Mouse (Mus musculus): ENCODE measurements at regions not wholly inside any gene's neighbourhood (a gene's known extent, or its start where the extent isn't known, plus 50 kb on each side); places are given as distances from the start of the nearest gene placed in this dataset.

- no peak for TF ChIP-seq SRF (IDR thresholded peaks at IDR 0.05; ENCODE audit: control insufficient read depth, insufficient read length, low read depth)
- no peak for TF ChIP-seq POLR2A (IDR thresholded peaks at IDR 0.05; ENCODE audit: insufficient read length, low read depth)
- no peak for TF ChIP-seq REST (IDR thresholded peaks at IDR 0.05; ENCODE audit: insufficient read depth, insufficient read length)
- no peak for TF ChIP-seq MAX (IDR thresholded peaks at IDR 0.05; ENCODE audit: low read depth)
- TF ChIP-seq USF1 (IDR thresholded peaks at IDR 0.05; ENCODE audit: low read depth), result no peak
- TF ChIP-seq MYOD1 (IDR thresholded peaks at IDR 0.05; ENCODE audit: control insufficient read depth in 1 of 3, insufficient read length in 2 of 3, low read depth in 2 of 3), result no peak
- no peak for TF ChIP-seq MYOG (IDR thresholded peaks at IDR 0.05; ENCODE audit: control insufficient read depth in 1 of 3, insufficient read depth in 1 of 3, insufficient read length in 2 of 3, low read depth in 2 of 3)
- no peak for TF ChIP-seq CEBPB (IDR thresholded peaks at IDR 0.05; ENCODE audit: insufficient read depth, poor library complexity, severe bottlenecking)
- no peak for TF ChIP-seq TCF12 (IDR thresholded peaks at IDR 0.05; ENCODE audit: insufficient read depth, poor library complexity, severe bottlenecking)
- TF ChIP-seq TCF3 (IDR thresholded peaks at IDR 0.05; ENCODE audit: insufficient read length, low read depth), result no peak
- no peak for TF ChIP-seq POLR2AphosphoS2 (IDR thresholded peaks at IDR 0.05; ENCODE audit: insufficient read length, low read depth)
- Histone ChIP-seq H3ac (ENCODE audit: control insufficient read depth, insufficient read length) (no peak overlapping the region), H3K4me3 (no peak overlapping the region), H3K79me2 (ENCODE audit: control insufficient read depth, insufficient read depth) (no peaks in the 10 kb centered on the region), H3K36me3 (ENCODE audit: control insufficient read depth, insufficient read depth) (no peaks in the 10 kb centered on the region), H3K27me3 (ENCODE audit: control insufficient read depth, insufficient read depth, insufficient read length) (peaks cover 28% of the 10 kb centered on the region), H3K4me2 (ENCODE audit: low read depth) (no peak overlapping the region)
Measured at GRCm38 (mm10) chr17:4867754-4868445, 126.2 kb upstream of the Arid1b start.

GRCm38 (mm10) chr17:4868446-4868825 is 125.7 kb upstream of the Arid1b start:
- Histone ChIP-seq H3ac (ENCODE audit: control insufficient read depth, insufficient read length) (no peak overlapping the region), H3K4me2 (ENCODE audit: low read depth) (no peak overlapping the region), H3K36me3 (ENCODE audit: control insufficient read depth, insufficient read depth) (no peaks in the 10 kb centered on the region), H3K79me2 (ENCODE audit: control insufficient read depth, insufficient read depth) (no peaks in the 10 kb centered on the region), H3K4me3 (no peak overlapping the region), H3K27me3 (ENCODE audit: control insufficient read depth, insufficient read depth, insufficient read length) (peaks cover 28% of the 10 kb centered on the region)
- TF ChIP-seq E2F4 (IDR thresholded peaks at IDR 0.05; ENCODE audit: insufficient read depth), result no peak
- no peak for TF ChIP-seq TCF12 (IDR thresholded peaks at IDR 0.05; ENCODE audit: insufficient read depth, poor library complexity, severe bottlenecking)
- no peak for TF ChIP-seq MAX (IDR thresholded peaks at IDR 0.05; ENCODE audit: low read depth)
- TF ChIP-seq USF1 (IDR thresholded peaks at IDR 0.05; ENCODE audit: low read depth), result no peak
- TF ChIP-seq POLR2AphosphoS2 (IDR thresholded peaks at IDR 0.05; ENCODE audit: insufficient read length, low read depth), result no peak
- TF ChIP-seq MYOD1 (IDR thresholded peaks at IDR 0.05; ENCODE audit: control insufficient read depth in 1 of 3, insufficient read length in 2 of 3, low read depth in 2 of 3), result no peak
- TF ChIP-seq MYOG (IDR thresholded peaks at IDR 0.05; ENCODE audit: control insufficient read depth in 1 of 3, insufficient read depth in 1 of 3, insufficient read length in 2 of 3, low read depth in 2 of 3), result no peak
- TF ChIP-seq SRF (IDR thresholded peaks at IDR 0.05; ENCODE audit: control insufficient read depth, insufficient read length, low read depth), result no peak
- no peak for TF ChIP-seq CEBPB (IDR thresholded peaks at IDR 0.05; ENCODE audit: insufficient read depth, poor library complexity, severe bottlenecking)
- no peak for TF ChIP-seq REST (IDR thresholded peaks at IDR 0.05; ENCODE audit: insufficient read depth, insufficient read length)
- no peak for TF ChIP-seq TCF3 (IDR thresholded peaks at IDR 0.05; ENCODE audit: insufficient read length, low read depth)
- TF ChIP-seq POLR2A (IDR thresholded peaks at IDR 0.05; ENCODE audit: insufficient read length, low read depth), result no peak

GRCm38 (mm10) chr17:4868861-4869260 is 125.3 kb upstream of the Arid1b start:
- H3ac ChIP-seq (ENCODE audit: control insufficient read depth, insufficient read length), result no peak overlapping the region
- H3K4me3 ChIP-seq, result no peak overlapping the region
- H3K36me3 ChIP-seq (ENCODE audit: control insufficient read depth, insufficient read depth), result no peaks in the 10 kb centered on the region
- peaks cover 28% of the 10 kb centered on the region for H3K27me3 ChIP-seq (ENCODE audit: control insufficient read depth, insufficient read depth, insufficient read length)
- TF ChIP-seq MYOG (IDR thresholded peaks at IDR 0.05; ENCODE audit: control insufficient read depth in 1 of 3, insufficient read depth in 1 of 3, insufficient read length in 2 of 3, low read depth in 2 of 3), result no peak
- no peak for TF ChIP-seq MAX (IDR thresholded peaks at IDR 0.05; ENCODE audit: low read depth)
- TF ChIP-seq MYOD1 (IDR thresholded peaks at IDR 0.05; ENCODE audit: control insufficient read depth in 1 of 3, insufficient read length in 2 of 3, low read depth in 2 of 3), result no peak
- TF ChIP-seq TCF12 (IDR thresholded peaks at IDR 0.05; ENCODE audit: insufficient read depth, poor library complexity, severe bottlenecking), result no peak
- no peak for TF ChIP-seq E2F4 (IDR thresholded peaks at IDR 0.05; ENCODE audit: insufficient read depth)
- no peak for TF ChIP-seq USF1 (IDR thresholded peaks at IDR 0.05; ENCODE audit: low read depth)
- TF ChIP-seq POLR2A (IDR thresholded peaks at IDR 0.05; ENCODE audit: insufficient read length, low read depth), result no peak
- no peak for TF ChIP-seq CEBPB (IDR thresholded peaks at IDR 0.05; ENCODE audit: insufficient read depth, poor library complexity, severe bottlenecking)
- no peak for TF ChIP-seq REST (IDR thresholded peaks at IDR 0.05; ENCODE audit: insufficient read depth, insufficient read length)
- no peak overlapping the region for H3K4me2 ChIP-seq (ENCODE audit: low read depth)
- no peaks in the 10 kb centered on the region for H3K79me2 ChIP-seq (ENCODE audit: control insufficient read depth, insufficient read depth)

GRCm38 (mm10) chr17:4871267-4871666 is 122.9 kb upstream of the Arid1b start:
- Histone ChIP-seq H3K36me3 (ENCODE audit: control insufficient read depth, insufficient read depth) (no peaks in the 10 kb centered on the region), H3K27me3 (ENCODE audit: control insufficient read depth, insufficient read depth, insufficient read length) (peaks cover 10% of the 10 kb centered on the region), H3K4me3 (no peak overlapping the region), H3K4me2 (ENCODE audit: low read depth) (no peak overlapping the region), H3K79me2 (ENCODE audit: control insufficient read depth, insufficient read depth) (no peaks in the 10 kb centered on the region), H3ac (ENCODE audit: control insufficient read depth, insufficient read length) (no peak overlapping the region)
- TF ChIP-seq POLR2AphosphoS2 (IDR thresholded peaks at IDR 0.05; ENCODE audit: insufficient read length, low read depth) (no peak), MYOG (IDR thresholded peaks at IDR 0.05; ENCODE audit: control insufficient read depth in 1 of 3, insufficient read depth in 1 of 3, insufficient read length in 2 of 3, low read depth in 2 of 3) (no peak), TCF3 (IDR thresholded peaks at IDR 0.05; ENCODE audit: insufficient read length, low read depth) (no peak), USF1 (IDR thresholded peaks at IDR 0.05; ENCODE audit: low read depth) (no peak), TCF12 (IDR thresholded peaks at IDR 0.05; ENCODE audit: insufficient read depth, poor library complexity, severe bottlenecking) (no peak), MYOD1 (IDR thresholded peaks at IDR 0.05; ENCODE audit: control insufficient read depth in 1 of 3, insufficient read length in 2 of 3, low read depth in 2 of 3) (no peak), E2F4 (IDR thresholded peaks at IDR 0.05; ENCODE audit: insufficient read depth) (no peak), CEBPB (IDR thresholded peaks at IDR 0.05; ENCODE audit: insufficient read depth, poor library complexity, severe bottlenecking) (no peak), REST (IDR thresholded peaks at IDR 0.05; ENCODE audit: insufficient read depth, insufficient read length) (no peak), POLR2A (IDR thresholded peaks at IDR 0.05; ENCODE audit: insufficient read length, low read depth) (no peak), SRF (IDR thresholded peaks at IDR 0.05; ENCODE audit: control insufficient read depth, insufficient read length, low read depth) (no peak), MAX (IDR thresholded peaks at IDR 0.05; ENCODE audit: low read depth) (no peak)
